Mouse (Mus musculus) c-Kit-negative CD71-positive TER-119-positive erythroid progenitor cells, embryonic 14.5 days (primary cell): ENCODE measurements around the gene Fam240a.

Experiments used
- DNase-seq: peaks from one replicate; pipeline ENCODE4 v3.0.0-alpha.2; 2013; ENCODE audit warnings: low read depth, low spot score

Gene Fam240a

DNA sequence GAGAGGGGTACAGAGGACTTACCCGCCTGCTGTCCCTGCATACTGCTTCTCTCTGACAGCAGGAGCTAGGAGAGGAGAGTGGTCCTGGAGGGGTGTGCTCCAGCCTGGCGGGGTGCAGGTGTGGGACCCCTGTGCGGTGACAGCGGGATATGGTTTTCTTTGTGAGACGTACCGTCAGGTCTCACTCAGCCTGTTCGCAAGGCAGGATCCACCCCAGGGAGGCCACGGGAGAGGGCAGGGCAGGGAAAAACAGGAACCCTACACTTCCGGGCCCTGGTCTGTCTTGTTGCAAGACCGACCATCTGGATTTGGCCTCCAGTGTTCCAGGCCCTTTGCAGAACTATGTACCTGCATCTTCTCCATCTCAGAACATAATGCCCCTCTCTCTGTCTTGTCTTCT, 23.2 kb downstream of the Fam240a start:
- DNase-seq, result no peak

DNA sequence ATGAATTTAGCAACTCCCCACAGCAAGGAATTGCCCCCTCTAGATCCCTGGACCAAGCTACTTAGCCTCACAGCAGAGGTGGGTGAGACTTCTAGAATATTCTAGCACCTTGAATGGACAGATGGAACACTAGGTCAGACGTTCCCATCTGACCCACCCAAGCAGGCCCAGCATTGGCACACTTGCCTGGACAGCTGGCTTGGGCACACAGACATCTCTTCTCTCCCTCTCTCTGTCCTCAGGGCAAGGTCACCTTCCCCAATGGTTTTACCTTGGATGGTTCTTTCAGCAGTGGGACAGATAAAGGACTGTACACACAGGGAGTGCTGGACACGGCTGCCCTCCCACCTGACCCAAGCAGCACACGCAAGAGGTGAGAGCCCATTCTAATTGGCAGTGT, 24.1 kb downstream of the Fam240a start:
- no peak for DNase-seq

DNA sequence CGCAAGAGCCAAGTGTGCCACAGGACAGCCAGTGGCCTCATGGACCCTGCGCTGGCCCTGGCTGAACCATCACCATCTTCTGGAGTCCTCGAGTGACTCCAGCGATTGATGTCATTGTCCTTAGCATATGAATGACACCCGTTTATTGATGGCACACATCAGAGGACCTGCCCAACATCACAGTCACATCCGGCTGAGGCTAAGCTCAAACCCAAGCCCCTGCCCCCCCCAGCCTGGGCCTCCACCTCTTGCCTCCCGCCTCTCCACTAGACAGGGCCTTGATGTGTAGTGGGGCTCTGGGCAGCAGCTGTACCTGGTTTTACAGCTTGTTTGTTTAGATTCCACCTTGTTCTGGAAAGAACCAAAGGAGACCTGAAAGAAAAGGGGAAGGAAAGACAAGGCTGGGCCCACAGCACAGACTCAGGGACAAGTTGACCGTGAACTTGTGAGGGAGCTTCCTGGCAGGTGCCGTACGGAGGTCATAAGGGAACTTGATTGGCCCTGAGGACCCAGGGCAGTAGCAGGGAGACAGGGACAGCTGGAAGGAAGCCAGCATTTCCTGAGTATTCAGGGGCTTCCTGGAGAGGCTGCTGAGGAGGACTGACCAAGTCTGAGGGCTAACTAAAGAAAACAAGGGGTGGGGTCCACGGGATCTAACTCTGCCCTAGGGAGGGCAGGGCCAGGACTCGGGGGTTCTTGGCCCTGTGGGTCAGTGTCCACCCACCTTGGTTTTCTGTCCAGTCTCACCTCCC, 25.4 kb downstream of the Fam240a start:
- no peak for DNase-seq

DNA sequence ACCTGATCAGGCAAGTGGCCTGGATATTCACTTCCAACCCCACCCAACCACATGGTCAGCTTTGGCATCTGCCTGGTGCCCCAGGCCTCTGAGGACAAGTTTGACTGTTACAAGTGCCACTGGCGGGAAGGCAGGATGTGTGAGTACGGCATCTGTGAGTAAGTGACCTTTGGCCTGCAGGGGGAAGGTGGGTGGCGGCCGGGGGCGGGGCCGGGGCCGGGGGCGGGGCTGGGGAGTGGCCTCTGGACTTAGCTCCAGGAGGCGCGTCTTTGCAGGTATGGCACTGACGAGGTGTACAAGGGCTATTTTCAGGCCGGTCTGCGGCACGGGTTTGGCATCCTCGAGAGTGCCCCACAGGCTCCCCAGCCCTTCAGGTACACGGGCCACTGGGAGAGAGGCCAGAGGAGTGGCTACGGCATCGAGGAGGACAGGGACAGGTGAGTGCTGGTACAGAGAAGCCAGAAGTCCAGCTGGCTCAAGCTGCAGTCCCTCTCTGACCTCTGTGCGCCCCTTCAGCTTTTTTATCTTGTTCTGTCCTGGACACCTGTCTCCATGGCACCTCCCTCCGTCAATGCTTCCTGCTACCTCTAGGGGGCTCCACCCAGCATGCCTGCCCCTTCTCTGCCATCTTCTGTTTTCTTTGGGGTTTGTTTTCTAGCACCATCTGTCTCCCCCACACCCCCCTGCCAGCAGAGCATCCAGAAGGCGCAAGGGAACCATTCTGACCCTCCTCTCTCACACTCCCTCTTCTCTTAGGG, 26.5 kb downstream of the Fam240a start:
- DNase-seq, result no peak

DNA sequence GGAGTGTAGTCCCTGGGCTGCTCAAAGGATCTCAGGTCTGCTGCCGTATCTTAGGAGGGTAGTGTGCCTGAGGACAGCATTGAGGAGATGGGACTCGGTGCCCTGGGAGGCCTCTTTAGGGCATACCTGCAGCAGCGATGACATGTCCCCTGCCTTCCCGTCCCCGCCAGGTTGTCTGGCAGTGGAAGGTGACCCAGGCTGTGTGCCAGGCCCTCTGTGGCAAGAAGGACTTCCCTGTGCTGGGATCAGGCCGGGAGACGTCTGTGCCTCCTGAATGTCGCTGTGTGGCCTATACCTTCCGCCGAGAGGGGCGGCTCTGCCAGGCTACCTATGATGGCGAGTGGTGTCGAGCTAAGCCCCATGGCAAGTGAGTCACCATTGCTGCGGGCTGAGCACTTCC, 27.7 kb downstream of the Fam240a start:
- DNase-seq, result no peak

DNA sequence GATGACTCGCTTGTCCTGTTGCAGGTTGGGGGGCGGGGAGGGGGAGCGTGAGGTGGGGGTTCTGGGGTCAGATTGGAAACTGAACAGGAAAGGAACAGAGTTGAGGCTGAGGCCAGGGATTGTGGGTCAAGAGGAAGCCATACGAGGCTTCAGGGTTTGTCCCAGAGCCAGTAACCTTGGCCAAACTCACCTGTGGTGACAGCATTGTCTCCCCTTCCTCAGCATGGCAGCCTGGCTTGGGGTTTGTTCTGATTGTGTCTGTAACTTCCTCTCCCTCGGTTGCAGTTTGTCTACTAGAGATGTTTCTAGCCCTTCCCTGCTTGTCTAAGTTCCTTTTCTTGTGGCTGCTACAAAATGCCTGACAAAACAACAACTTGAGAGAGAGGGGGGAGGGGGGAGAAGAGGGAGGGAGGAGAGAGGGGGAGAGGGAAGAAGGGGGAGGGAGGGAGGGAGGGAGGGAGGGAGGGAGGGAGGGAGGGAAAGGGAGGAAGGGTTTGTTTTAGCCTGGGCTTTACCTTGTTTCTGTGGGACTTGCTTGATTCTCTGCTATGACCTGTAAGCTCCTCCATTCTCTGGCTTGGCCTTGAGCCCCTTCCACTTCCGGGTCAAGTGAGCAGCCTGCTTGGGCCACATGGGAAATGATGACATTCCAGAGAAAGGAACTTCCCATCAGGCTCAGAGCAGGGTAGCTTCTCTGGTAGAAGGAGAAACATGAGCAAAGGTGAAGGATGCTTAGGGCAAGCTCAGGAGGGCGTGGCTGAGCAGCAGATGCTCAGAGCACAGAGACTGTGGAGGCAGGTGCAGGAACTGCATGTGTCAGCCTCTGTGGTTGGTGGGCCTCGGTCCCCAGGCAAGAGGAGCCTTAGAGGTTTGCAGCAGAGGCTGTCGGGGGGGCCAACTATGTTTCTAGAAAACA, 29.0 kb downstream of the Fam240a start:
- no peak for DNase-seq

DNA sequence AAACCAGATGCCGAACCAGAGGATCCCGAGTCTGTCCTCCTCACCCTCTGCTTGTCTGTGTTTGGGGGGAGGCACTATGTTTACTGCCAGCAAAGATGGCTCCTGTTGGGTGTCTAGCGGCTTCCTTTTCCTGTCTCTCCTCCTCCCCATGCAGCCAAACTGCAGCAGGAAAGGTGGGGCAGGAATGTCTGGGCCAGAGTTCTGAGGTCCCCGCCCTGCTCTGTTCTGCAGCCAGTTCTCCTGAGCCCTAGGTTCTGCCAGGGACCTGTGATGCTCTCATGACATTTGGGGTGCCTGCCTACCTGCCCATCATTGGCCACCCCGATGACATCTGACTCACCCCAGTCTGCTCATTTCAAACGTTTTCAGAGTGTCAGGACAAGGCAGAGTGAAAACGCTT, 34.7 kb downstream of the Fam240a start:
- no peak for DNase-seq

DNA sequence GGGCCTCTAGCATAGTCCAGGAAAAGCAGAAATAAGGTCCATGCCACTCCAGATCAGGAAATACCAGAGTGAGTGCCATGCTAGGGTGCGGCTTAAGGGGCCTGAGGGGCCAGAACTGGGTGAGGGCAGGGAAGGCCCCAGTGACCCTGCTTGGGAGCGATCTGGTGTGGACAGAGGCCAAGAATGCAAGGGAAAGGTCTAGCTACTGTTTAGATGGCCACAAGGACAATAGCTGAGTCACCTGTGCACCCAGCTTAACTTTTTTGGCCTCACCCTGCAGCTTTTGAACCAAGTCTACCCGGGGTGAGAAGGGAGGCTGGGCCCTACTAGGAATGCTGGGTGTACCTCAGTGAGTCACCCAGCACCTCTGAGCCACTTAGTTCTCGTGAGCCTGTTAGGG, 35.9 kb downstream of the Fam240a start:
- no peak for DNase-seq

DNA sequence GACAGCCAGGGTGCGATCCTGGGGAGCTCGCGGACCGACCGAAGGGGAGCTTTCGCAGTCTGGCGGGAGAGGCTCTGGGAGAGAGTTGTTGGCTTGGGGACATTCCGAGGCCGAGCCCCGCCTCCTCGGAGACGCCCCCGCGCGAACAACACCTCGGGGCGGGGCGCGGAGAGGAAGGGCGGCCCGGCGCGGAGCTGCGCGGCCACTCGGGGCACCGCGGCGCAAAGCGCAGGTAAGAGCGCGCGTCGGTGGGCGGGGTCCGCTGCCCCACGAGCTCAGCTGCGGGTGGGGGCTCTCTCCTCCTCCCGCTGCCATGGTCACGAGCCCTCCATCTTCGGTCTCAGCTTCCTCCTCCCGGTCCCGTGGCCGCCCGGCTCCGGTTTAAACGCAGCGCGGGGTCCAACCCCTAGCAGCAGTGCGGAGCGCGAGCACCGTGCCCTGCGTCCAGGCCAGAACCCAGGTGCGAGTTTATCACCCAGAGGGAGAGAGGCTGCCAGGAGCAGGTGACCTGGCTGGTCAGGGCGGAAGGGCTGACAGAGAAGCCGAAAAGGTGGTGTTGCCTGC, 36.6 kb downstream of the Fam240a start, which contains the start of gene Tmie:
TSS of gene Tmie (minus strand) at position 116 of the 564 bp plus-strand sequence.
- no peak for DNase-seq

DNA sequence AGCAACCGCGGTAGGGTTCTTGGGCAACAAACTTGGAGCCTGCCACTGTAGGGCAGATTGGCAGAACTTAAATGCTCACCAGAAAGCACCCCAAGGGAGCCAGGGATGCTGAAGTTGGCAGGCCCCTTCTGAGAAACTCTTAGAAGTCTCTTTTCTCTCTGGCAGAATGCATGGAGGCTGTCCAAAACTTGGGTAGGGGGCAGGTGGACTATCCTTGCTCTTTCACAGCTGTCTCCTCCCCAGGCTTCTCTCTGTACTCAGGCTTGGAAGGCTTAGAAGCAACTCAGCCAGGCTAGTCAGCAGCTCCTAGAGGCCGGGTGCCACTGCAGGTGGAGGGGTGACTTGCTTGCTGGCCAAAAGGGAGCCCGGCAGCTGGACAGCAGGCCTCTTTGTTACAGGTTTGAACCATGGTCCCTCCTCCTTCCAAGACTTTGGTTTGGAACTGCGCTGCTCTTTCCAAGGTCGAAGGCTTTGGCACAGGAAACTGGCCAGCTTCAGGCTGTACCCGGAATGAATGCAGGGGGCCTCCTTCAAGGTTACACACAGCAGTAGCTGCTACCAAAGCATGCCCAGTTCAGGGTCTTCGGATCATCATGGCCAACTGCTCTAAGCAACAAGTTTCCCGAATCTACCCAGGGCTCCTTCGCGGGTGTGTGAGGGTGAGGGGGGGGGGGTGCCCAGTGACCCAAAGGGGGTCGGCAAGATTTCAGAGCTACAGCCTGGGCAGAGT, 37.3 kb downstream of the Fam240a start, which contains the start of gene Als2cl:
TSS of gene Als2cl (plus strand) at position 680 of the 730 bp plus-strand sequence.
- DNase-seq, result no peak

DNA sequence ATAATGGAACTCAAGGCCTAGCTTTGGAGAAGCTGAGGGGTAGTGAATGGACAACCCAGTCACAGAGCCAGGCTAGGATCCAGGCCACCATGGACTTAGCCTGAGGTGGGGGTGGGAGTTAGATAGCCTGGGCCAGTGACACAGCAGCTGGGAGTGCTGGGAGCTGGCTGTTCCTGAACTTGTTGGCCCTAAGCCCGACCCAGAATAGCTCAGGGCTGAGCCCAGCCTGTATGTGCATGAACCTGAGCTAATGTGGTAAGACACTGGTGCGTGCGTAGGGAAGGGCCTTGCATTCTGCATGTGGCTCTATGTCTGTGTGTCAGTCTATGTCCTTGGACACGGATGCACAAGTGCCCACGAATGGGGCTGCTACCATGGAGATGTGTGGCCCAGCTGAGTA, 38.8 kb downstream of the Fam240a start:
- DNase-seq, result no peak

DNA sequence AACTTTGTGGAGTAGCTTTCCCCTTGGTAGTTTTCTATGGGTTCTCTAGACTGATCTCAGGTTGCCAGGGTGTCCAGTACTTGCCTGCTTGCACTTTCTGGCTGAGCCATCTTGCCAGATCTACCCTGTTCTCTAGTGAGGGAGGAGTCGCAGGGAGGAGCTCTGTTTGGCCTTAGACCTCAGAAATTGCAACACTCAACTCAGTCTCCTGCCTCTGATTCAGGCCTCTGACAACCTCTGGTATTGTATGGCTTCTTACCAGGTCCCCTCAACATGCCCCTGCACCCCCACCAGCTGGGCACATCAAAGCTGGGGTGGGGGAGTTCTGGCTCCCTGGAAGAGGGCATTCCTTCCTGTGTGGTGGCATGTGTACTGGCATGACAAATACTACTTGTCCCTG, 39.3 kb downstream of the Fam240a start:
- no peak for DNase-seq

DNA sequence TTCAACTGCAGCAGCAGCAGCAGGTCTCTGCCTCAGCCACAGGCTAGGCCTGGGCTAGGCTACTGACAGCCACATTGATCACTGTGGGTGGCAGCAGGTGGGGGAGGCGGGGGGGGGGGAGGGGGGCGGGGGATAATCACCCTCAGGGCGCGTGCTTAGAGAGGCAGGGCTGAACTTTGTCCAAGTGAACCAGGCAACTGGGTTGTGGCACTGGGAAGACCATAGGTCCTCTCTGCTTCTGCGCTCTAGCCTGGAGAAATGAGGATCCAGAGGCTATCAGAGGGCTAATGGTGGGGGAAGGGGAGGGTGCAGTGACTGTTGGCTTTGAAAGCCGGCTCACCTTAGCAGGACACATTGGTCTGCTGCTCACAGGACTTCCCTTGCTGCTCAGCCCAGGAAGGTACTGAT, 41.4 kb downstream of the Fam240a start:
- DNase-seq, result no peak

DNA sequence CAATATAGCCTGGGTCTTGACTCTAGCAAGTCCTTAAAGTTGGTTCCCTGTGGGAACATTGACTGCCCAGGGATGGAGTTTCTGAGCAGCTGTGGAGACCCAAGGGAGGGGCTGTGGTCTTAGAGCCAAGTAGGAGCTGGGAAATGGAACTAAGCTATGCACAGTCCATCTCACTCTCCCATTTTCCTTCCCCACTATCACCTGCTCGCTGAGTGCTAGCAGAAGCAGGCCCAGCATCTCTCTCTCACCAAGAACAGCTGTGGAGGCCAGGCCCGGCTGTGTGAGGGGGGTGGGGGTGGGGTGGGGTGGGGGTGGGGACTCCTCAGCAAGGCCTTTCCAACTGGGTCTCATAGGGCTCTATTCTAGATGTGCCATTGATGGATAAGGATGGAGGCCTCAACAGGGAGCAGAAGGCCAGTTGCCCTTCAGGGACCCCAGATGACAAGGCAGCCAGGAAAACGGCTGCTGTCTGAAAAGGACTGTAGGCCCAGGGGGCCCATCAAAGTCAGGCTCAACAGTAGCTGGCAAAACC, 41.9 kb downstream of the Fam240a start:
- DNase-seq, result no peak

DNA sequence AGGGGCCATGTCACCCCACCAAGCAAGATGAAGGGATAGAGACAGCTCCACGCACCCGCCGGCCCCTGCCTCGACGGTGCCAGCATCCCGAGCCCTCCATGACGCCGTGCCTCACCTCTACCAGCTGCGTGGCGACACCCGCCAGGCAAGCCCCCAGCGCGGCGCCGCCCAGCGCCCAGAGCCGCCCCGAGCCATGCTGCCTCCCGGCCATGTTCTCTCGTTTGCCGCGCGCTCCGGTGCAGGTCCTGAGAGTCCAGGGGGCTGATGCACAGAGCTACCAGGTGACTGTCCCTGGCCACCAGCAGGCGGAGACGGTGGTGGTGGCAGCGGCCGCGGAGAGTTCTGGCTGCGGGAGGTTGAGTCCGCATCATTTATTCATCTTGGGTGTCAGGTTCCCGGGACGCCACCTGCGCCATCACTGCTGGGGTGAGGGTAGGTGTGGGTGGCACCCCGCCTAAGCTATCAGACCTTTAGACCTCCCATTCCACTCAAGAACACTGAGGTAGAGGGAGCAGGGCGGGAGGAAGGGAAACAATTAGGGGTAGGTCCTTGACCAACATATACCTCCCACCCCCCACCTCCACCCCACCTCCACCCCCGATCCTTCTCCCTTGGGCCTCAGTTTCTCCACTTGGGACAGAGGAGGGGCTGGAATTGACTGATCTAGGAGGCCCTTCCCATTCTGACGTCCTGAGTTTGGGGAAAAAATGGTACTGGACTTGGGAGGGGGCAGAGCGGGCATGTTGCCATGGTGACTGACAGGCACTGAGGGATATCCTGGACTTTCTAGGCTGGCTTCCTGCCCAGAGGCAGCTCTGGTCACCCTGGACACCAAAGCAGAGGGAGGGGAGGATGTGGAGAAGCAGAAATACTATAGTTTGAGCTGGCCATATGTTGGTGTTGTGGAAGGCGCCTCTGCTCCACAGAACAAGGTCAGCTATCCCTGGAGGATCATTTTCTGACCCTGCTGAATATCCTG, 42.7 kb downstream of the Fam240a start:
- no peak for DNase-seq

DNA sequence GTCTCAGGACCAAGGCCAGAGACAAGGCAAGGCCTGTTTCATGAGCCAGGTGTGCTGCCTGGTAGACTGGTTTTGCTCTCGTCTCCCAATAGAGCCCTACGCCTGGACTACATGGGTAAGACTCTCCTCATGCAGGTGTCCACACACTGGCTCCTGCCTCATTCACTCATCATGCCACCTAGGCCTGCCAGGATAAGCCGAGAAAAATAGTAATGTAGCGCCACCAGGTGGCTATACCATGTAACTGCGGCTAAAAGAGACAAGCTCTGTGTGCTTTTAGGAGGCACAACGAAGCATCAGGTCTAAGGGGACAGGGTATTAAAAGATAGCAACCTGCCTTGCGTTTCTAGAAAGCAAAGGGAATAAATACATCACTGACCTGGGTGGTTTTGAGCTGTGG, 45.6 kb downstream of the Fam240a start:
- DNase-seq, result peak; percentile 22
